Mouse (Mus musculus): Measurements from ENCODE around the gene Nat8. TPM values are rescaled to one million over a fixed set of nuclear protein-coding genes. Genes with fewer than 3 reads are reported as not detected.

The Nat8 gene
- polyA plus RNA-seq, 1 experiment from 2014 or later = 0.33 TPM

Small RNA genes lying within 50 kb of the gene (microRNA-seq; reads per million reads assigned to microRNA genes)
- not detected for gene Mir6375

Other genes starting within 250 kb of the Nat8 start
- gene Alms1, start 244.6 kb downstream of the Nat8 start, polyA plus RNA-seq (2015; fragmentation: Nextera tagmentation; extraction: Ambion mirVana) = 4.5 and 5.0 TPM in 2 replicates
- gene Nat8f7, start 118.9 kb downstream of the Nat8 start, polyA plus RNA-seq (2015; fragmentation: Nextera tagmentation; extraction: Ambion mirVana) = not detected in 2 replicates
- gene Nat8f3, start 66.3 kb downstream of the Nat8 start, polyA plus RNA-seq (2015; fragmentation: Nextera tagmentation; extraction: Ambion mirVana) = 0.51 and 0.52 TPM in 2 replicates
- not detected in 2 replicates for gene Nat8f6, start 11.1 kb downstream of the Nat8 start, polyA plus RNA-seq (2015; fragmentation: Nextera tagmentation; extraction: Ambion mirVana)
- 0.25 TPM in 1 of 2 replicates, not detected in the other for gene Nat8f5, start 11.1 kb downstream of the Nat8 start, polyA plus RNA-seq (2015; fragmentation: Nextera tagmentation; extraction: Ambion mirVana)
- 0.05 TPM in 1 of 2 replicates, not detected in the other for gene Nat8f2, start 37.1 kb upstream of the Nat8 start, polyA plus RNA-seq (2015; fragmentation: Nextera tagmentation; extraction: Ambion mirVana)
- gene Nat8f4, start 72.8 kb upstream of the Nat8 start, polyA plus RNA-seq (2015; fragmentation: Nextera tagmentation; extraction: Ambion mirVana) = 7.0 TPM in 2 replicates
- gene Tprkb, start 79.8 kb upstream of the Nat8 start, polyA plus RNA-seq (2015; fragmentation: Nextera tagmentation; extraction: Ambion mirVana) = 53.7 and 60.1 TPM in 2 replicates
- 19.9 and 23.1 TPM in 2 replicates for gene Nat8f1, start 83.6 kb upstream of the Nat8 start, polyA plus RNA-seq (2015; fragmentation: Nextera tagmentation; extraction: Ambion mirVana)
- 51.0 and 60.8 TPM in 2 replicates for gene Dusp11, start 129.6 kb upstream of the Nat8 start, polyA plus RNA-seq (2015; fragmentation: Nextera tagmentation; extraction: Ambion mirVana)
- gene Figla, start 184.1 kb upstream of the Nat8 start, polyA plus RNA-seq (2015; fragmentation: Nextera tagmentation; extraction: Ambion mirVana) = not detected in 2 replicates
- 166 and 197 TPM in 2 replicates for gene Add2, start 196.6 kb upstream of the Nat8 start, polyA plus RNA-seq (2015; fragmentation: Nextera tagmentation; extraction: Ambion mirVana)

Data from midbrain, embryonic 16.5 days (tissue).